Mouse (Mus musculus) limb, embryonic 12.5 days (tissue): ENCODE measurements around the gene Slc29a3. TPM values are rescaled to one million over a fixed set of nuclear protein-coding genes. Genes with fewer than 3 reads are reported as not detected.

Experiments used
- ATAC-seq: fragments of 200-750 bp; cut with Nextera tagmentation; 2 replicates; pipeline ENCODE4 v1.8.0; 2017; ENCODE audit warnings: low read depth, moderate TSS enrichment; ENCODE audit not compliant: insufficient number of reproducible peaks, insufficient read depth, low FRiP score, low TSS enrichment
- H3K27ac ChIP-seq: fragments of 300-500 bp; sonication (generic); 2 replicates; pipeline ENCODE4 v1.5.1; 2016; ENCODE audit warnings: mild to moderate bottlenecking, moderate library complexity
- H3K27me3 ChIP-seq: fragments of 300-500 bp; sonication (generic); 2 replicates; pipeline ENCODE4 v1.6.1; 2016; ENCODE audit warnings: mild to moderate bottlenecking, moderate library complexity
- H3K36me3 ChIP-seq: fragments of 300-500 bp; sonication (generic); 2 replicates; pipeline ENCODE4 v1.6.1; 2016; ENCODE audit warnings: mild to moderate bottlenecking, moderate library complexity
- H3K4me1 ChIP-seq: fragments of 300-500 bp; sonication (generic); replicated peaks from 2 replicates; pipeline ENCODE4 v1.6.1; 2016
- H3K4me2 ChIP-seq: fragments of 300-500 bp; sonication (generic); 2 replicates; pipeline ENCODE4 v1.6.1; 2016; ENCODE audit warnings: mild to moderate bottlenecking, moderate library complexity
- H3K4me3 ChIP-seq: fragments of 300-500 bp; sonication (generic); replicated peaks from 2 replicates; pipeline ENCODE4 v1.5.1; 2016; ENCODE audit warnings: mild to moderate bottlenecking
- H3K9ac ChIP-seq: fragments of 300-500 bp; sonication (generic); replicated peaks from 2 replicates; pipeline ENCODE4 v1.6.1; 2016; ENCODE audit warnings: mild to moderate bottlenecking, moderate library complexity
- H3K9me3 ChIP-seq: fragments of 300-500 bp; sonication (generic); 2 replicates; pipeline ENCODE4 v1.6.1; 2016; ENCODE audit warnings: mild to moderate bottlenecking, moderate library complexity
- WGBS: fragments of 180-500 bp; shearing (Covaris S2); methylation state at CpG from one replicate; pipeline ENCODE4 v1.1.7; 2016; 5-methylcytosine and 5-hydroxymethylcytosine counted together
- polyA plus RNA-seq: library from polyadenylated mRNA; unstranded; fragments of >200 nt; fragmentation: Nextera tagmentation; extraction: Ambion mirVana; gene quantifications from 2 replicates; pipeline ENCODE4 v1.2.1, GENCODE M21; 2016

Slc29a3 gene
- polyA plus RNA-seq, 1 experiment from 2014 or later, result 9.6 TPM

DNA sequence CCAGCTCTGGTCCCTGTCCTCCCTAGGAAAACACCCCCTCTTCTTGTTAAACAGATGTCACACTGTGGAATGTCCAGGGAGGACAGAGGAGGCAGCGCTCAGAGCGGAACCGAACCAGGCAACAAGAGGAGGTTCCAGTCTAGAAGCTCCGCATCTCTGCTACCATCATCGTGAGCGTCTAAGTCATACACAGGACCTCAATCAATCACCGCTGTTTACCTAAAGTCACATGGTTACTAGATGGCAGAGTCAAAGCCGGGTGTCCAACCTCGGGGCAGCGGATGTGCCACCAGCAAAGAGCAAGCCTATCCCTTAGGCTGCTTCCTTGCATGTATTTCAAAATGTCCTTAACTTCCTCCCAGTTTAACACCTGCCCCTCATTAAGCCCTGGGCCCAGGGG is 39.8 kb upstream of the Slc29a3 start:
- peak overlapping the region; percentile 95; the same call in 1 of the 2 replicates for H3K27ac ChIP-seq
- no peaks in the 10 kb centered on the region for H3K9me3 ChIP-seq
- 32% methylated on average over 10 of the region's 10 CpGs for WGBS
- H3K36me3 ChIP-seq, result 0 out of 2 replicates have a peak, but pooled peaks cover under 1% of the 10 kb centered on the region
- H3K9ac ChIP-seq, result no peak overlapping the region; the same call in 1 of the 2 replicates
- H3K4me1 ChIP-seq, result peaks cover 60% of the 10 kb centered on the region
- H3K4me3 ChIP-seq, result no peak overlapping the region
- ATAC-seq, result no peak
- 0 out of 2 replicates have a peak overlapping the region, but pooled peaks have one; percentile 10 for H3K4me2 ChIP-seq
- H3K27me3 ChIP-seq, result no peaks in the 10 kb centered on the region

DNA sequence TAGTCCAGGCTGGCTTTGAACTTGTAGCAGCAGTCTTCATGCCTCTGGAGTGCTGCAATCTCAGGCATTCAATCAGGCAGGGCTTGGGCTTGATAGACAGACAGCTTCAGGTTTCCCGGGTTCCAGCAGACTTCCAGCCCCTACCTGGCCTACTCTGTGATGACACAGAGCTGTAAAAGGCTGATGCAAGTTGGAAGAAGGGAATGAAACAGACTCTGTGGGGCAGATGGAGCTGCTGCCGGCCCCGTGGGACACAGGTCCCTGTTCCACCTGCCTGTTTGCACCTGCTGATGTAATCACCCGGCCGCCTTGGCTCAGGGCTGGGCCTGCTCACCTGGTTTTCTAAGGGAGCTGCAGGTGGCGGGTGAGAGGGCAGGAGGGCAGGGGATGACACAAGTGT is 38.3 kb upstream of the Slc29a3 start:
- no peak for ATAC-seq
- H3K4me1 ChIP-seq, result peaks cover 47% of the 10 kb centered on the region

DNA sequence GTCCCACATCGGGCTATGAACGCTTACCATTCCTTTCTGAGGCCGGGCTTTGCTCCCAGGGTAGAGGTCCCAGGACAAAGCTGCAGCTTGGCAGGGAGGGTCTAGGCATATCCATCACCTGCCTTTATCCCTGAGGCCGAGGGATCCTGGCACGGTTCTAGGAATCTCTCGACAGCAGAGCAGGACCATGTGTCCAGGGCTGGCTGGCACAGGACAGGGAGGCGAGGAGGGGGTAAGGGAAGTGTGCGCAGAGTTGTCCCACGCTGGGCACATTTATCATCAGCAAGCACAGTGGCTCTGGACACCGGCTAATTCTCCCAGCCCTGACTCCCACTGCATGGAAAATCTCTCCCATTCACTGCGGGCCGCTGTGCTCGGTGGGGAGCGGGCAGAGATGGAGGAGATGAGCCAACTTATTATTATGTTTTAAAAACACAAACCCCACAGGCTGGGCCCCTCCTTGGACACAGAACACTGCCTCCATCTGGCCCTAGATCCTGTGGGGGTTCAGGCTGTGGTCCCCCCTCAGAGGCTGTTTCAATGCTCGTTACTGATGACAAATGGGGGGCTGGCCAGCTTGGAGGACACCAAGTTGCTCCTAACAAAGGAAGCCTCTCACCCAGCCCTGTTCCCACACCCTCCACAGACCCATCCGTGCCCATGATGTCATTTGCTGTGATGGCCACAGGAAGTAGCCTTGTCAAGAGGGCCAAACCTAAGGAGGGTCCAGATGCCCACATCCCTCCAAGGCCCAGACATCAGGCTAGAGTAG is 34.9 kb upstream of the Slc29a3 start:
- no peaks in the 10 kb centered on the region for H3K9me3 ChIP-seq
- ATAC-seq, result no peak
- H3K9ac ChIP-seq, result no peak overlapping the region
- 84% methylated on average over 16 of the region's 16 CpGs for WGBS
- H3K4me3 ChIP-seq, result no peak overlapping the region
- no peaks in the 10 kb centered on the region for H3K27me3 ChIP-seq
- peaks cover 22% of the 10 kb centered on the region for H3K4me1 ChIP-seq
- H3K4me2 ChIP-seq, result no peak overlapping the region
- no peak overlapping the region for H3K27ac ChIP-seq
- H3K36me3 ChIP-seq, result peaks cover 10% of the 10 kb centered on the region; the same call in 1 of the 2 replicates

More for the DNA sequence above, 38.3 kb upstream of the Slc29a3 start:
- no peak overlapping the region for H3K9ac ChIP-seq
- no peaks in the 10 kb centered on the region for H3K9me3 ChIP-seq
- H3K36me3 ChIP-seq, result peaks cover 4% of the 10 kb centered on the region; the same call in 1 of the 2 replicates
- 83% methylated on average over 6 of the region's 6 CpGs for WGBS
- no peak overlapping the region for H3K4me2 ChIP-seq
- no peak overlapping the region for H3K27ac ChIP-seq
- no peaks in the 10 kb centered on the region for H3K27me3 ChIP-seq
- no peak overlapping the region for H3K4me3 ChIP-seq

DNA sequence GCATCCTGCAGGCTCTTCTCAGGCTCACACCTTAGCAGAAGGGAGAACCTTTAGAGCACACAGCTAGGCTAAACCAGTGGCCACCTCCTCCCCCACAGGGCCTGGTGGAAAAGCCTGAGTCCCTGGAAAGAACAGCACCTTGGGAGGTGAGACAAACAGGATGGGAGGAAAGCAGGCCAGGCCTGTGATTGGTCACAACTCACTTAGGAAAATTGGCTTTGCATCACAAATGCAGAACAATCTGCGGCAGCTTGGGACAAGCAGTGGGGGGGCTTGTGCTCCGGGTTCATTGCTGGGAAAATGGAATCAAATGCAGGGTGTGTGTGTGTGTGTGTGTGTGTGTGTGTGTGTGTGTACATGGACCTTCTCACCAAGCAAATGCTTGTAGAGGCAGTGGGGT is 31.0 kb upstream of the Slc29a3 start:
- WGBS, result 39% methylated on average over 2 of the region's 2 CpGs
- Histone ChIP-seq H3K4me1 (peaks cover 20% of the 10 kb centered on the region), H3K27me3 (no peaks in the 10 kb centered on the region), H3K4me3 (no peak overlapping the region), H3K4me2 (no peak overlapping the region), H3K9me3 (no peaks in the 10 kb centered on the region), H3K36me3 (peaks cover 13% of the 10 kb centered on the region; the same call in 1 of the 2 replicates), H3K9ac (0 out of 2 replicates have a peak overlapping the region, but pooled peaks have one; percentile 12), H3K27ac (no peak overlapping the region)
- no peak for ATAC-seq

DNA sequence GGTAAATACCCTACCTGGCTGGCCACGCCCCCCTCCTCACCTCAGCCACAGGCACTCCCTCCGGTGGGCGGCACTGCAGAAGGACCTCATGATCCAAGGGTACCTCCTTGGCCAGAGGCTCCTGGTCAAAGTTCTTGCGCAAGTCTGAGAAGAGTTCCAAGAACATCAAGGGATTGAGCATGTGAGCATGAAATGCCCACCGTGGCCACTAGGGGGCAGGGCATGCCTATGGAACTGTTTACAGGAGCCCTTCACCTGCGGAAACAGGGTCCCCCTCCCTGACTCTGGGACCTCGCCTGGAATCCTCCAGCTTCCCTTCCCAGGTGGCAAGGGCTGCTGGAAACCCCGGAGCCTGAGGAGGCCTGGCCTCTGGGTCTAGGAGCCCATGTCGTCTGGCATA is 27.0 kb upstream of the Slc29a3 start:
- no peaks in the 10 kb centered on the region for H3K9me3 ChIP-seq
- peak overlapping the region; percentile 25; the same call in 1 of the 2 replicates for H3K27ac ChIP-seq
- 9% methylated on average over 9 of the region's 9 CpGs for WGBS
- ATAC-seq, result peak; percentile 32; the same call in 1 of the 2 replicates
- no peak overlapping the region for H3K9ac ChIP-seq
- H3K4me1 ChIP-seq, result peaks cover 15% of the 10 kb centered on the region
- H3K4me3 ChIP-seq, result no peak overlapping the region
- no peak overlapping the region; the same call in 1 of the 2 replicates for H3K4me2 ChIP-seq
- peaks cover 46% of the 10 kb centered on the region for H3K36me3 ChIP-seq
- H3K27me3 ChIP-seq, result no peaks in the 10 kb centered on the region

DNA sequence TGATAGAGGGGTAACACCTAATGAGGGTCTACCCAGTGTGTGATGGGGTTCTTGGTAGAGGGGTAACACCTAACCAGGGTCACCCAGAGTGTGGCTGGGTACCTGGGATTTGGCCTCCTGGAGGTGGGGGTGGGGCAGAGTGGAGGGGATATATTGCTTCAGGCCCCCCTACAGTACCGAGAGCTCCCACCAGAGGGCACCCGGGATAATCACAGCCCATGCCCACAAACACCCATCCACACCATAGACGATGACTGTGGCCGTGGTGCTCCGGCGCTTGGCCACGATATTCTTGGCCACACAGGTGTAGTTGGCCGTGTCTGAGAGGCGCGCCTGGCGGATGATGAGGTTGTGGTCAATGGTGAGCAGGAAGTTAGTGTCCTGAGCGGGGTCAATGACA is 25.9 kb upstream of the Slc29a3 start:
- Histone ChIP-seq H3K9me3 (no peaks in the 10 kb centered on the region), H3K4me3 (no peak overlapping the region), H3K4me1 (peaks cover 10% of the 10 kb centered on the region), H3K9ac (no peak overlapping the region), H3K27ac (no peak overlapping the region), H3K36me3 (peaks cover 57% of the 10 kb centered on the region), H3K4me2 (no peak overlapping the region), H3K27me3 (no peaks in the 10 kb centered on the region)
- 78% methylated on average over 12 of the region's 12 CpGs for whole genome bisulfite sequencing
- ATAC-seq, result no peak

DNA sequence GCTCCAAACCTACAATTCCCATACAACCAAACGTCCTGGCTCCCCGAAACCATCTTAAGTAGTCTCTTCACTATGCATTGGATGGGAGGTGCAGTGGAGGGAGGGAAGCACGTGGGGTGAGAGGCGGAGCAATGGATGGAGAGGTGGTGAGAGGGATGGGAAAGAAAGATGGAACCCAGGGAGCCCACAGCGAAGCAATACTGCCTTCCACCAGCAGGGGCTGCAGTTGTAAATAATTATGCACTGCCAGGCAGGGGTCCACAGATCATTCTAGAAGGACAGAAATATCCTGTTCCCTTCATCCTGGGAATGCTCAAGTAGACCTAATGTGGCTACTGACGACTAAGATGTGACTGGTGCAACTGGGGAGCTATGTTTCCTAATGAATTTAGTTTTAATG is 22.9 kb upstream of the Slc29a3 start:
- 79% methylated on average over 6 of the region's 6 CpGs for WGBS
- Histone ChIP-seq H3K27me3 (no peaks in the 10 kb centered on the region), H3K9ac (no peak overlapping the region), H3K36me3 (peaks cover 81% of the 10 kb centered on the region), H3K9me3 (no peaks in the 10 kb centered on the region), H3K4me2 (no peak overlapping the region), H3K4me3 (no peak overlapping the region), H3K4me1 (peaks cover 9% of the 10 kb centered on the region), H3K27ac (no peak overlapping the region)
- ATAC-seq, result no peak

DNA sequence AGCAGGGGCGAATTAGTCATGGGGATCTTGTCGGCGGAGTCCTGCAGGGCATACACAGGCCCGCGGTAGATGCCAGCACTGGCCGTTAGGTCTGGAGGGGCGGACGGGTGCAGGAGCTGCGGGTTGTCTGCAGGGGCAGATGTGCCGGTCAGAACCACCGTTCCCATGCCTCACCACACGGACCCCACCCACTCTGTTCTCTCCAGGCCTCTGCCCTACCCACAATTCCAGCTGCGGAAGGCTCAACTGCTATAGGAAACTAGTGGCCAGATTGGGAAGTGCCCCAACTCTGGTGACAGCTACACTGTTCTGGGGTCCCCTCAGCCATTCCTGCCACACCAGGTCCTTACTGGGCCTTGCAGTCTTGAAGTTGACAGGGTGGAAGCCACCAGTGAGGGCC is 22.0 kb upstream of the Slc29a3 start:
- Histone ChIP-seq H3K36me3 (peaks cover 90% of the 10 kb centered on the region), H3K27me3 (no peaks in the 10 kb centered on the region), H3K9me3 (no peaks in the 10 kb centered on the region), H3K9ac (no peak overlapping the region), H3K4me2 (no peak overlapping the region), H3K27ac (no peak overlapping the region), H3K4me1 (peaks cover 3% of the 10 kb centered on the region; the same call in 1 of the 2 replicates), H3K4me3 (no peak overlapping the region)
- 95% methylated on average over 13 of the region's 13 CpGs for WGBS
- no peak for ATAC-seq

DNA sequence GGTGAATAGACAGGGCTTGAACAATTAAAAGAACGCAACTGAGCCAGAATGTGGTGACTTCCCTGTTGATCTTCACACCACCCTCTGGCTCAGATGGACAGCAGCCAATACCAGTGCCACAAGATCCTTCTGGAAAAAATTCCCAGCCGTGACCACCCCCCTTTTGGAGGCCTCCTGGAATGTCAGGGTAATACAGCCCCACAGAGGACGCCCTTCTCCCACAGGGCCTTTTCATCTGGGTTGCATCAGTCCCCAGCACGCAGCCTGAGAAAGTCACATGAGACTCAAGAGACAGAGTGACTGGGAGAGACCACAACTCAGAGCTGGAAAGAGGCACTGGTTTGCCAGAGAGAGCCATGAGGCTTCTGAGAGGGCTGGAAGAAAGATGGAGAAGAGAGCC is 18.3 kb upstream of the Slc29a3 start:
- 75% methylated on average over 4 of the region's 4 CpGs for WGBS
- Histone ChIP-seq H3K4me1 (0 out of 2 replicates have a peak, but pooled peaks cover 3% of the 10 kb centered on the region), H3K27ac (no peak overlapping the region), H3K36me3 (peaks cover 96% of the 10 kb centered on the region), H3K4me3 (no peak overlapping the region), H3K27me3 (no peaks in the 10 kb centered on the region), H3K9me3 (no peaks in the 10 kb centered on the region), H3K4me2 (no peak overlapping the region), H3K9ac (no peak overlapping the region)
- no peak for ATAC-seq

DNA sequence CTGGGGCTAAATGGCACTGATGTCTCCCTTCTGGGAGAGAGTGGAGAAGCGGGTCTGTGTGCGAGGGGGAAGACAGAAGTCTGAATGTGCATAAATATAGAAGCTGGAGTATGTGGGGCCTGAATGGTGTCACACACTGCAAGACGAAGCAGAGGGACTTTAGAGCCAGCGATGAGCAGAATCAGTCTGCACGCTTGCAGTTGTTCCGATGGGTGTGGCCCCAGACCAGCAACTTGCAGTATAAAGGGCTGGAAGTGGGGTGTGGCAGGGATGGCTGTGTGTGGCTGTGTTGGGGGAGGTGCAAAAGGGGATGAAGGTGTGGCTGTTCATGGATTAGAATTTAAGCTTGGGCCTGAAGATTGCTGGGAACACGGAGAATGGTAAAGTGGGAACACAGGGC is 16.0 kb upstream of the Slc29a3 start:
- no peak for ATAC-seq
- Histone ChIP-seq H3K9me3 (no peaks in the 10 kb centered on the region), H3K27me3 (no peaks in the 10 kb centered on the region), H3K4me1 (0 out of 2 replicates have a peak, but pooled peaks cover 3% of the 10 kb centered on the region), H3K9ac (no peak overlapping the region), H3K27ac (no peak overlapping the region), H3K36me3 (peaks cover 94% of the 10 kb centered on the region), H3K4me3 (no peak overlapping the region), H3K4me2 (no peak overlapping the region)
- WGBS, result 86% methylated on average over 7 of the region's 7 CpGs

DNA sequence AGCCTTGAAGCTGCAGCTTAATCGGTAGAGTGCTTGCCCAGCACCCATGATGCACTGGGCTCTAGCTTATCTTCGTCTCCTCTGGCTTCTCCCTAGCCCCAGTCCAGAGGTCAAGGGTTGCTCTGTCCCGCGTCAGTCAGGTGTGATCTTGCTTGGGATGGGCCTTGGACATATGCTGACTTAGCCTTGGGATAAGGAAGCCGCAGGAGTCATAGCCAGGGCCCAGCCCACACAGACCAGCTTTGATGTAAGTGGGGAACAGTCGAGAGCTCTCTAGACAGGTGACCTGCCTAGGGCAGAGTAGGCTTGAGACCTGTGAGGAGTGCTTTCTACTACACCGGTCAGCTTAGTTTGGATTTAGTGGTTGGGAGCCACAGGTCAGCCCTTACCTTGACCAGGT is 14.8 kb upstream of the Slc29a3 start:
- no peaks in the 10 kb centered on the region for H3K27me3 ChIP-seq
- H3K9ac ChIP-seq, result no peak overlapping the region
- 0 out of 2 replicates have a peak, but pooled peaks cover 3% of the 10 kb centered on the region for H3K4me1 ChIP-seq
- WGBS, result 86% methylated on average over 7 of the region's 7 CpGs
- peaks cover 82% of the 10 kb centered on the region for H3K36me3 ChIP-seq
- ATAC-seq, result no peak
- H3K4me2 ChIP-seq, result no peak overlapping the region
- H3K4me3 ChIP-seq, result no peak overlapping the region
- H3K27ac ChIP-seq, result no peak overlapping the region
- H3K9me3 ChIP-seq, result no peaks in the 10 kb centered on the region
